Mouse (Mus musculus) limb, embryonic 11.5 days (tissue): ENCODE results near the gene Mbd3l2. TPM values are rescaled to one million over a fixed set of nuclear protein-coding genes. Genes with fewer than 3 reads are reported as not detected.
"Not testable (repeated sequence)": the region's sequence is repeated elsewhere in the genome, so short reads cannot be mapped to it uniquely, and the experiment has no call there.

Source experiments
- ATAC-seq: fragments of 200-750 bp; cut with Nextera tagmentation; 2 replicates; pipeline ENCODE4 v1.8.0; 2017; ENCODE audit warnings: low read depth; ENCODE audit not compliant: insufficient number of reproducible peaks, low FRiP score, low TSS enrichment
- DNase-seq: peaks from one replicate; pipeline ENCODE4 v3.0.0-alpha.2; 2015; ENCODE audit warnings: low spot score
- H3K27ac ChIP-seq: fragments of 300-500 bp; sonication (generic); replicated peaks from 2 replicates; pipeline ENCODE4 v1.5.1; 2014; ENCODE audit warnings: low read depth, mild to moderate bottlenecking, low read length
- H3K27me3 ChIP-seq: fragments of 300-500 bp; sonication (generic); 2 replicates; pipeline ENCODE4 v1.6.1; 2014; ENCODE audit warnings: mild to moderate bottlenecking, low read length, mixed read lengths; ENCODE audit not compliant: control insufficient read depth, insufficient read depth
- H3K36me3 ChIP-seq: fragments of 300-500 bp; sonication (generic); 2 replicates; pipeline ENCODE4 v1.6.1; 2014; ENCODE audit warnings: mild to moderate bottlenecking, low read length, moderate library complexity, mixed read lengths; ENCODE audit not compliant: control insufficient read depth, insufficient read depth
- H3K4me1 ChIP-seq: fragments of 300-500 bp; sonication (generic); 2 replicates; pipeline ENCODE4 v1.6.1; 2014; ENCODE audit warnings: low read length, mixed read lengths; ENCODE audit not compliant: control insufficient read depth, insufficient read depth
- H3K4me2 ChIP-seq: fragments of 300-500 bp; sonication (generic); 2 replicates; pipeline ENCODE4 v1.6.1; 2014; ENCODE audit warnings: low read depth, mild to moderate bottlenecking, moderate library complexity; ENCODE audit not compliant: severe bottlenecking
- H3K4me3 ChIP-seq: fragments of 300-500 bp; sonication (generic); 2 replicates; pipeline ENCODE4 v1.5.1; 2014; ENCODE audit warnings: low read depth, low read length
- H3K9ac ChIP-seq: fragments of 300-500 bp; sonication (generic); 2 replicates; pipeline ENCODE4 v1.6.1; 2014; ENCODE audit warnings: mild to moderate bottlenecking, low read length
- H3K9me3 ChIP-seq: fragments of 300-500 bp; sonication (generic); 2 replicates; pipeline ENCODE4 v1.6.1; 2016; ENCODE audit warnings: low read length; ENCODE audit not compliant: control insufficient read depth
- WGBS: fragments of 180-500 bp; shearing (Covaris S2); extraction: QIAGEN DNeasy Blood & Tissue Kit; methylation state at CpG from one replicate; pipeline ENCODE4 v1.1.7; 2014; 5-methylcytosine and 5-hydroxymethylcytosine counted together
- polyA plus RNA-seq: library from polyadenylated mRNA; unstranded; fragments of >200 nt; fragmentation: Nextera tagmentation; extraction: Ambion mirVana; gene quantifications from 2 replicates; pipeline ENCODE4 v1.2.1, GENCODE M21; 2014

Gene Mbd3l2
- polyA plus RNA-seq, result 0.09 and 0.12 TPM in 2 replicates

DNA sequence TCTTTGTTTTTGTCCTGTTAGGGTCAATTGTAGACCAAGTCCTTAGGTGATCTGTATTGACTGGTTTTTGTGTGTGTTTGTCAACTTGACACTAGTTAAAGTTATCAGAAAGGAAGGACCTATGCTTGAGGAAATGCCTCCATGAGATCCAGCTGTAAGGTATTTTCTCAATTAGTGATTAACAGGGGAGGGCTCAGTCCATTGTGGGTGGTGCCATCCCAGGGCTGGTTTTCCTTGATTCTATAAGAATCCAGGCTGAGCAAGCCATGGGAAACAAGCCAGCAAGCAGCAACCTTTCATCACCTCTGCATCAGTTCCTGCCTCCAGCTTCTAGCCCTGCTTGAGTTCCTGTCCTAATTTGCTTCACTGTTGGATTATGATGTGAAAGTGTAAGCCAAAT, at the start of gene Mbd3l2:
Mbd3l2 (plus strand) TSS at position 301 of the 400 bp plus-strand sequence.
- ATAC-seq, result no peak
- no peak for DNase-seq
- no peak within 1 kb of the TSS for H3K9ac ChIP-seq
- H3K4me3 ChIP-seq, result no peak within 1 kb of the TSS
- H3K4me1 ChIP-seq, result no peaks in the 10 kb centered on the region
- H3K9me3 ChIP-seq, result no peaks in the 10 kb centered on the region
- H3K36me3 ChIP-seq, result no peaks in the 10 kb centered on the region
- H3K27me3 ChIP-seq, result no peaks in the 10 kb centered on the region
- H3K4me2 ChIP-seq, result no peak within 1 kb of the TSS
- H3K27ac ChIP-seq, result no peak within 1 kb of the TSS

DNA sequence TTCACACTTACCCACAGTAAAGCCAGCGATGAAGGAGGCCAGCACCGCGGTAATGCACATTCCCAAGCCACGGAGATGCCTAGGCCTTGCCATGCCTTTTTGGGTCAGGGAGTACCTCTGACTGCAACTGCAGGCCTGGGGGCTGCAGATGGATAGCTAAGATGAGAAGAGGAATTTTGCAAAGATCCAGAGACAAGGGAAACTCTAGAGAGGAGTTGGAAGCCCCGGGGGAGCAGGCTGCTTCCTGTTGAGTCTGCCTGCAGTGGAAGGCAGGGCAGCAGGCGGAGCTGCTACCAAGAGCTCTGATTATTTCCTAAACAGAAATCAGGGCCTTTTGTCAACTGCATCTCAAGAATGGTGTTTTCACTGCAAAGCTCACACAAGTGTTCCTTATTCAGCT, 44.7 kb upstream of the Mbd3l2 start:
- Histone ChIP-seq H3K9ac (no peak overlapping the region), H3K27me3 (no peaks in the 10 kb centered on the region), H3K4me2 (no peak overlapping the region), H3K4me3 (no peak overlapping the region), H3K36me3 (no peaks in the 10 kb centered on the region), H3K9me3 (no peaks in the 10 kb centered on the region), H3K4me1 (no peaks in the 10 kb centered on the region), H3K27ac (no peak overlapping the region)
- ATAC-seq (no peak), DNase-seq (peak; percentile 22)
- WGBS, result 24% methylated on average over 6 of the region's 6 CpGs

DNA sequence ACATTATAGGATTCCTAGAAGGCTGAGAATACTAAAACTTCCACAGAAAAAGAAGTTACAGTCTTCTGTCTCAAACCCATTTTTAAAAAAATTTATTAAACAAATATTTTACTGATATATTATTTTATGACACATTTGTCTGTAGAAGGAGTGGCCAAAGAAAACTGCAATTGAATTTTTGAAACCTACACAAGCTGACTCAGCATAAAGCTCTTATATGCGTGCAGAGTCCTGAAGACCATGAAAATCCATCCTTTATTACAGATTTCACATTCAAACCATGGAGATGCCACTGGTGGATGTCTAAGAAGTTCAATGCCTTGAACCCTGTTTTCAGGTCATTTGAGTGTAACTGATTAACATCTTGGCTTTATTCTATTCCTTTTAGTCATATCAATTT, 30.8 kb upstream of the Mbd3l2 start:
- H3K4me1 ChIP-seq, result no peaks in the 10 kb centered on the region
- H3K27ac ChIP-seq, result no peak overlapping the region
- DNase-seq, result no peak
- H3K9ac ChIP-seq, result no peak overlapping the region
- no peaks in the 10 kb centered on the region for H3K36me3 ChIP-seq
- WGBS, result 83% methylated on average over 1 of the region's 1 CpGs
- no peaks in the 10 kb centered on the region for H3K27me3 ChIP-seq
- H3K9me3 ChIP-seq, result no peaks in the 10 kb centered on the region
- H3K4me3 ChIP-seq, result no peak overlapping the region
- H3K4me2 ChIP-seq, result no peak overlapping the region
- ATAC-seq, result no peak

DNA sequence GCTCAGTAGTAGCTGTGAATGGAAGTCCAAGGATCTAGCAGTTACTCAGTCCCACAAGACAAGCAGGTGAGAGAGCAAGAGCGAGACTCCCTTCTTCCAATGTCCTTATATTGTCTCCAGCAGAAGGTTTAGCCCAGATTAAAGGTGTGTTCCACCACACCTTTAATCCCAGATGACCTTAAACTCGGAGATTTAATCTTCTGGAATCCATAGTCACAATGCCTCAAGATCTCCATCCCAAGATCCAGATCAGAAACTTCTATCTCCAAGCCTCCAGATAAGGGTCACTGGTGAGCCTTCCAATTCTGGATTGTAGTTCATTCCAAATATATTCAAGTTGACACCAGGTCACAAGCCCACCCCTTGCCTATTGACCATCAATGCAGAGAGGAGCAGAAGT, 27.6 kb upstream of the Mbd3l2 start, which contains the start of gene Naalad2:
Naalad2 (minus strand) TSS at position 101 of the 400 bp plus-strand sequence.
- H3K27ac ChIP-seq, H3K4me2 ChIP-seq, H3K4me1 ChIP-seq, H3K36me3 ChIP-seq, H3K9me3 ChIP-seq, ATAC-seq, DNase-seq, H3K9ac ChIP-seq, H3K4me3 ChIP-seq, H3K27me3 ChIP-seq: not testable (repeated sequence)
- 86% methylated on average over 2 of the region's 2 CpGs for WGBS

DNA sequence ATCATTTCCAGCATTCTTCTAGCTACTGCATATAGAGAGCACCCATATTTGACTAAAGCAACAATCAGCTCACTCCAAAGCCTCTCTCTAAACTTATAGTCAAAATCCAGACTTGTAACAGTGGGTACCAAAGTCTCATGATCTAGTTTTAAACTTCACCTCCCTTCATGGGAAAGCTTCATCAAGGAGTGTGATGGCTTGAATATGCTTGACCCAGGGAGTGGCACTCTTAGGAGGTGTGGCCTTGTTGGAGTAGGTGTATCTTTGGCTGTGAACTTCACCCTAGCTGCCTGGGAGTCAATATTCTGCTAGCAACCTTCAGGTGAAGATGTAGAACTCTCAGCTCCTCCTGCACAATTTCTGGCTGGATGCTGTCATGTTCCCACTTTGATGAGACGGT, 26.3 kb upstream of the Mbd3l2 start, which contains the start of gene Ubtfl1:
Ubtfl1 (plus strand) TSS at position 301 of the 400 bp plus-strand sequence.
- no peak within 1 kb of the TSS for H3K9ac ChIP-seq
- WGBS, result 77% methylated on average over 1 of the region's 1 CpGs
- H3K36me3 ChIP-seq, result no peaks in the 10 kb centered on the region
- H3K4me3 ChIP-seq, result no peak within 1 kb of the TSS
- no peak for DNase-seq
- no peak for ATAC-seq
- H3K27ac ChIP-seq, result no peak within 1 kb of the TSS
- no peaks in the 10 kb centered on the region for H3K27me3 ChIP-seq
- no peaks in the 10 kb centered on the region for H3K4me1 ChIP-seq
- H3K9me3 ChIP-seq, result no peaks in the 10 kb centered on the region
- H3K4me2 ChIP-seq, result no peak within 1 kb of the TSS

DNA sequence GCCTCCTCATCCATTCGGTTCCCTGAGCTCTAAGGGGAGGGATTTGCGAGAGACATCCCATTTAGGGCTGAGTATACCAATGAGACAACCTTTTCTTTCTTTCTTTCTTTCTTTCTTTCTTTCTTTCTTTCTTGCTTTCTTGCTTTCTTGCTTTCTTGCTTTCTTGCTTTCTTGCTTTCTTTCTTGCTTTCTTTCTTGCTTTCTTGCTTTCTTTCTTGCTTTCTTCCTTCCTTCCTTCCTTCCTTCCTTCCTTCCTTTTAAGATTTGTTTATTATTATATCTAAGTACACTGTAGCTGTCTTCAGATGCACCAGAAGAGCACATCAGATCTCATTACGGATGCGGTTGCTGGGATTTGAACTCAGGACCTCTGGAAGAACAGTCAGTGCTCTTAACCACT, 18.1 kb upstream of the Mbd3l2 start:
- not testable (repeated sequence) for H3K27me3 ChIP-seq, H3K27ac ChIP-seq, H3K36me3 ChIP-seq, H3K9me3 ChIP-seq, DNase-seq, H3K9ac ChIP-seq, H3K4me3 ChIP-seq, H3K4me1 ChIP-seq, ATAC-seq, H3K4me2 ChIP-seq
- WGBS, result 85% methylated on average over 4 of the region's 4 CpGs

DNA sequence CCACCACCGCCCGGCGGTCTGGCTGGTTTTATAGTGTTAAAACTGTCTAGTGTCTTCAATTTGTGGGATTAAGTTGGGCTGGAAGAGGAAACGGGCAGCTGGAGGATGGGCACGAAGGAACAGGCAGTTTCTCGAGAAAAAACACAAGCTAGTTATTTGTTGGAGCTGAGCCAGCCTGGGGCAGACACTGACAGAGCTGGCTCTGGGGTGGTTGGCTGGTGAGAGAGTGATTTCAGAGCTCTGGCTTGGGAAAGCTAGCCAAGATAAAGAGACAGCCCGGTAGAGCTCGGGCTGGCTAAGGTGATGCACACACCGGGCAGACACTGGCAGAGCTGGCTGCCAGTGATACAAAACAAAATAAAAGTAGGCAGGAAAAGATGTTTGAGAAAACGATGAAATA, 1.2 kb downstream of the Mbd3l2 start:
- H3K4me1 ChIP-seq, result no peaks in the 10 kb centered on the region
- H3K4me2 ChIP-seq, result no peak overlapping the region
- no peaks in the 10 kb centered on the region for H3K9me3 ChIP-seq
- no peak overlapping the region for H3K9ac ChIP-seq
- H3K27ac ChIP-seq, result no peak overlapping the region
- H3K27me3 ChIP-seq, result no peaks in the 10 kb centered on the region
- no peak for ATAC-seq
- no peaks in the 10 kb centered on the region for H3K36me3 ChIP-seq
- no peak overlapping the region for H3K4me3 ChIP-seq
- 86% methylated on average over 10 of the region's 10 CpGs for WGBS
- DNase-seq, result no peak

DNA sequence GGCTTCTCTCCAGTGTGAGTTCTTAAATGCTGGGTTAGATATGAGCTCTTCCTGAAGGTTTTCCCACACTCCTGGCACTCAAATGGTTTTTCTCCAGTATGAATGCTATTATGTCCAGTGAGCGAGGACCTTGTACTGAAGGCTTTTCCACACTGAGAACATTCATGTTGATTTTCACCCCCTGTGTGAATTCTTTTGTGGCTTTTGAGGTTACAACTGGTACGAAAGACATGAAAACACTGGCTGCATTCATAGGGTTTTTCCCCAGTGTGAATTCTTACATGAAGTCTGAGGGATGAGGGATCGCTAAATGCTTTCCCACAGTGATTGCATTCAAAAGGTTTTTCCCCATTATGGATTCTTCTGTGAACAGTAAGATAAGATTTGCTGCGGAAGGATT, 26.1 kb downstream of the Mbd3l2 start:
- H3K4me2 ChIP-seq, result no peak overlapping the region
- no peak overlapping the region for H3K4me3 ChIP-seq
- no peaks in the 10 kb centered on the region for H3K27me3 ChIP-seq
- peaks cover 5% of the 10 kb centered on the region; the same call in 1 of the 2 replicates for H3K36me3 ChIP-seq
- H3K9ac ChIP-seq, result no peak overlapping the region
- no peak for DNase-seq
- H3K4me1 ChIP-seq, result no peaks in the 10 kb centered on the region
- no peak overlapping the region for H3K27ac ChIP-seq
- no peak for ATAC-seq
- peaks cover 3% of the 10 kb centered on the region; the same call in 1 of the 2 replicates for H3K9me3 ChIP-seq
- WGBS, result 93% methylated on average over 4 of the region's 4 CpGs

DNA sequence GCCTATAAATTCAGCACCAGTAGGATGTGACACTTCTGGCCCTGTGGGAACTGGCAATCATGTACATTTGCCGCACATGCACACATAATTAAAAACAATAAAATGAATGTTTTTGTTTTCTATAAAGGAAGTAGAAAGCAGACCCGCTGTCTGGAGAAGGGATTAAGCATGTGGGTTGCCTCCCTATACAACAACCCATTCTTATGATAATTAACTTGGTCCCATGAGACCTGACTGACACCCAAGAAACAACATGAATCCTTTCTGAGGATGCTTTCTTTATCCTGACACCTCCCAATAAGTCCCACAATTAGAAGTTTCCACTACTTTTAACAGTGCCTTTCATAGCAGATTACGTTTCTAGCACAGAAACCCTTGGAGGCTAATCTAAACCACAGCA, 36.9 kb downstream of the Mbd3l2 start:
- H3K27me3 ChIP-seq, result no peaks in the 10 kb centered on the region
- H3K36me3 ChIP-seq, result 0 out of 2 replicates have a peak, but pooled peaks cover 2% of the 10 kb centered on the region
- 77% methylated on average over 3 of the region's 3 CpGs for WGBS
- no peak overlapping the region for H3K4me3 ChIP-seq
- H3K27ac ChIP-seq, result no peak overlapping the region
- no peaks in the 10 kb centered on the region for H3K4me1 ChIP-seq
- H3K9me3 ChIP-seq, result no peaks in the 10 kb centered on the region
- ATAC-seq (no peak), DNase-seq (no peak)
- H3K4me2 ChIP-seq, result no peak overlapping the region
- no peak overlapping the region for H3K9ac ChIP-seq
